Mouse (Mus musculus) myocyte (in vitro differentiated cells): Measurements from ENCODE around the gene Ifna5.

ENCODE experiments used
- CEBPB ChIP-seq: IDR thresholded peaks from 2 replicates; pipeline ENCODE4 v1.6.1; 2011; ENCODE audit warnings: mild to moderate bottlenecking, moderate library complexity; ENCODE audit not compliant: poor library complexity, insufficient read depth, severe bottlenecking
- E2F4 ChIP-seq: IDR thresholded peaks from one replicate; pipeline ENCODE4 v1.6.1; 2011; ENCODE audit warnings: mild to moderate bottlenecking, control low read depth, moderate library complexity; ENCODE audit not compliant: insufficient read depth
- MAX ChIP-seq: IDR thresholded peaks from one replicate; pipeline ENCODE4 v1.6.1; 2011; ENCODE audit warnings: low read depth, mild to moderate bottlenecking, control low read depth
- MYOD1 ChIP-seq, 3 experiments: IDR thresholded peaks; one replicate each; pipeline ENCODE4 v1.6.1; 2011; ENCODE audit warnings: control low read depth in 2 of 3, low read depth in 2 of 3, mild to moderate bottlenecking in 2 of 3, moderate library complexity in 1 of 3; ENCODE audit not compliant: insufficient read length in 2 of 3, control insufficient read depth in 1 of 3
- MYOG ChIP-seq, 3 experiments: IDR thresholded peaks; one replicate each; pipeline ENCODE4 v1.6.1; 2011; ENCODE audit warnings: control low read depth in 2 of 3, low read depth in 2 of 3, mild to moderate bottlenecking in 2 of 3; ENCODE audit not compliant: insufficient read length in 2 of 3, control insufficient read depth in 1 of 3, insufficient read depth in 1 of 3
- POLR2A ChIP-seq: IDR thresholded peaks from one replicate; pipeline ENCODE4 v1.6.1; 2011; ENCODE audit warnings: low read depth, mild to moderate bottlenecking, control low read depth, moderate library complexity; ENCODE audit not compliant: insufficient read length
- POLR2AphosphoS2 ChIP-seq: IDR thresholded peaks from one replicate; pipeline ENCODE4 v1.6.1; 2011; ENCODE audit warnings: low read depth, control low read depth; ENCODE audit not compliant: insufficient read length
- REST ChIP-seq: IDR thresholded peaks from one replicate; pipeline ENCODE4 v1.6.1; 2011; ENCODE audit warnings: mild to moderate bottlenecking, control low read depth, moderate library complexity; ENCODE audit not compliant: insufficient read depth, insufficient read length
- SRF ChIP-seq: IDR thresholded peaks from one replicate; pipeline ENCODE4 v1.6.1; 2011; ENCODE audit warnings: low read depth; ENCODE audit not compliant: control insufficient read depth, insufficient read length
- TCF12 ChIP-seq: IDR thresholded peaks from one replicate; pipeline ENCODE4 v1.6.1; 2011; ENCODE audit warnings: mild to moderate bottlenecking, control low read depth; ENCODE audit not compliant: poor library complexity, insufficient read depth, severe bottlenecking
- TCF3 ChIP-seq: IDR thresholded peaks from one replicate; pipeline ENCODE4 v1.6.1; 2011; ENCODE audit warnings: low read depth, control low read depth; ENCODE audit not compliant: insufficient read length
- USF1 ChIP-seq: IDR thresholded peaks from one replicate; pipeline ENCODE4 v1.6.1; 2011; ENCODE audit warnings: low read depth, mild to moderate bottlenecking, control low read depth, moderate library complexity

- TF ChIP-seq CEBPB = no peak
- no peak for TF ChIP-seq USF1
- TF ChIP-seq REST = no peak
- no peak for TF ChIP-seq POLR2A
- no peak for TF ChIP-seq TCF12
- TF ChIP-seq E2F4 = no peak
- no peak for TF ChIP-seq SRF
- TF ChIP-seq TCF3 = no peak
- TF ChIP-seq MAX = no peak
- no peak for TF ChIP-seq POLR2AphosphoS2
- no peak for TF ChIP-seq MYOG (IDR thresholded peaks at IDR 0.05; ENCODE audit: control insufficient read depth in 1 of 3, insufficient read depth in 1 of 3, insufficient read length in 2 of 3, low read depth in 2 of 3)
- no peak for TF ChIP-seq MYOD1 (IDR thresholded peaks at IDR 0.05; ENCODE audit: control insufficient read depth in 1 of 3, insufficient read length in 2 of 3, low read depth in 2 of 3)
These were observed 15.7 kb upstream of the Ifna5 start, which contains the start of gene Ifna11 for GRCm38 (mm10) chr4:88819659-88820058.
